Mouse (Mus musculus) CH12.LX (cell line): ENCODE results near the gene Diexf.

Experiments
- CHD1 ChIP-seq: IDR thresholded peaks from 2 replicates; pipeline ENCODE4 v1.6.1; 2012; ENCODE audit warnings: low read depth, low read length, improper control_type of control experiment, inconsistent platforms
- CTCF ChIP-seq, 2 experiments: IDR thresholded peaks in 1 of 2; conservative IDR thresholded peaks in 1 of 2; 2 replicates each; pipeline ENCODE4 v1.5.1; 2011 to 2012; ENCODE audit warnings: low read depth in 2 of 2, low read length in 2 of 2, improper control_type of control experiment in 1 of 2, inconsistent platforms in 1 of 2, mild to moderate bottlenecking in 1 of 2, moderate library complexity in 1 of 2
- EP300 ChIP-seq: IDR thresholded peaks from 2 replicates; pipeline ENCODE4 v1.6.1; 2011; ENCODE audit warnings: low read length, improper control_type of control experiment
- MAFK ChIP-seq: IDR thresholded peaks from 2 replicates; pipeline ENCODE4 v1.6.1; 2011; ENCODE audit warnings: low read length, improper control_type of control experiment; ENCODE audit not compliant: insufficient replicate concordance
- MAX ChIP-seq: IDR thresholded peaks from 2 replicates; pipeline ENCODE4 v1.6.1; 2011; ENCODE audit warnings: low read length, improper control_type of control experiment
- MEF2A ChIP-seq: IDR thresholded peaks from 2 replicates; pipeline ENCODE4 v1.6.1; 2014; ENCODE audit warnings: low read depth, mild to moderate bottlenecking, inconsistent platforms, low read length, improper control_type of control experiment, borderline replicate concordance
- MYC ChIP-seq: IDR thresholded peaks from 2 replicates; pipeline ENCODE4 v1.6.1; 2011; ENCODE audit warnings: low read depth, mild to moderate bottlenecking, improper control_type of control experiment, low read length
- NELFE ChIP-seq: IDR thresholded peaks from 2 replicates; pipeline ENCODE4 v1.6.1; 2011; ENCODE audit warnings: low read depth, low read length, improper control_type of control experiment
- POLR2A ChIP-seq: IDR thresholded peaks from 2 replicates; pipeline ENCODE4 v1.6.1; 2011; ENCODE audit warnings: low read depth, mild to moderate bottlenecking, improper control_type of control experiment, low read length
- TCF12 ChIP-seq: IDR thresholded peaks from 2 replicates; pipeline ENCODE4 v1.6.1; 2014; ENCODE audit warnings: low read depth, mild to moderate bottlenecking, inconsistent platforms, low read length, improper control_type of control experiment
- ZKSCAN1 ChIP-seq: IDR thresholded peaks from 2 replicates; pipeline ENCODE4 v1.6.1; 2012; ENCODE audit warnings: low read depth, inconsistent platforms, low read length, improper control_type of control experiment, borderline replicate concordance

DNA sequence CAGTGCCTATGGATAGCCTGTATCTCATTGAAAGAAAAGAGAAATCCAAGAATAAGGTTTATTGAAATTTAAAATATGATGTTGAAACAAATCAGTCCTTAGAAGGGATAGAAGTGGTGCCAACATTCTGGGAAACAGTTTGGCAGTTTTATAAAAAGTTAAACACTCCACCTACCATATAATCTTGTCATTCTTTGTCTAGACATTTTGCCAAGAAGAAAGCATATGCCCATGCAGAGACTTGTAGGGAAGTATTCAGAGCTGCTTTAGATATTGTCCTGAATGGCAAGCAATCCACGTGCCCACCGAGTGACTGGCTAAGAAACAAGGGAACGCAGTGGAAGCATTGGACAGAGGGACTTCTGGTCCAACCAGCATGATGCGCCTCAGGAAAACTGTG is 82.5 kb downstream of the Diexf start:
- TF ChIP-seq POLR2A (no peak), CTCF (conservative IDR thresholded peaks at IDR 0.05 in 1 of 2, IDR thresholded peaks at IDR 0.05 in 1 of 2; ENCODE audit: low read depth in 2 of 2, low read length in 2 of 2) (no peak), MAFK (no peak), MEF2A (no peak), EP300 (no peak), TCF12 (no peak), MAX (no peak), ZKSCAN1 (no peak), CHD1 (no peak), MYC (no peak), NELFE (no peak)
